9 mouse cellular contexts compared by ENCODE assay signal in genomic region chr15:103133761-103134160, GRCm38 (mm10). TPM values are rescaled to one million over a fixed set of nuclear protein-coding genes. Genes with fewer than 3 reads are reported as not detected.
DNase-seq lines count a peak whose midpoint lies in the region; ATAC-seq lines count a peak whose summit lies in the region.
"Had no signal": no experiment of that assay in that cellular context is flagged by ENCODE, and none has a peak within 500 bp of the region (broad histone marks: within the 10 kb centered on the region; RNA-seq: fewer than 3 reads in every experiment).

No protein-coding gene starts in this region.

- H3K27ac ChIP-seq in embryonic facial prominence, embryonic 12.5 days = no peak overlapping the region
- H3K27ac ChIP-seq in limb, embryonic 11.5 days (replicated peaks; ENCODE audit: low read depth, low read length) = no peak overlapping the region
- H3K27ac ChIP-seq: limb, embryonic 12.5 days had no signal

- H3K4me1 ChIP-seq in embryonic facial prominence, embryonic 12.5 days = peaks cover 14% of the 10 kb centered on the region
- peaks cover 32% of the 10 kb centered on the region for H3K4me1 ChIP-seq in limb, embryonic 11.5 days (ENCODE audit: control insufficient read depth, insufficient read depth, low read length)

- DNase-seq in thymus, postnatal 25 days = peak; percentile 3
- no peak for DNase-seq in thymus, adult 18-20 months
- peak; percentile 57 for DNase-seq in limb, embryonic 11.5 days (ENCODE audit: low spot score)
- peak; percentile 20 for DNase-seq in thymus, postnatal 4 days
- DNase-seq in layer of hippocampus, adult 11-12 months (ENCODE audit: low spot score) = no peak
- DNase-seq in frontal cortex, adult 2 months (ENCODE audit: extremely low spot score in 1 of 2, low spot score in 1 of 2) = no peak

- no peaks in the 10 kb centered on the region for H3K9me3 ChIP-seq in embryonic facial prominence, embryonic 12.5 days
- no peaks in the 10 kb centered on the region for H3K9me3 ChIP-seq in limb, embryonic 11.5 days (ENCODE audit: control insufficient read depth, low read length)
- H3K9me3 ChIP-seq: limb, embryonic 12.5 days had no signal

- H3K4me3 ChIP-seq in embryonic facial prominence, embryonic 12.5 days = no peak overlapping the region
- H3K4me3 ChIP-seq in limb, embryonic 11.5 days (ENCODE audit: low read depth, low read length) = no peak overlapping the region
- H3K4me3 ChIP-seq: limb, embryonic 12.5 days had no signal

- H3K27me3 ChIP-seq in embryonic facial prominence, embryonic 12.5 days = peaks cover 56% of the 10 kb centered on the region
- peaks cover 7% of the 10 kb centered on the region for H3K27me3 ChIP-seq in limb, embryonic 11.5 days (ENCODE audit: control insufficient read depth, insufficient read depth, low read length)

- ATAC-seq in embryonic facial prominence, embryonic 12.5 days (ENCODE audit: insufficient number of reproducible peaks, insufficient read depth, low FRiP score, low TSS enrichment) = peak; percentile 61; the same call in 1 of the 2 replicates
- ATAC-seq in limb, embryonic 11.5 days (ENCODE audit: insufficient number of reproducible peaks, low FRiP score, low TSS enrichment, low read depth) = peak; percentile 50; the same call in 1 of the 2 replicates
- no peak for ATAC-seq in cerebellum, adult (ENCODE audit: insufficient number of reproducible peaks, low FRiP score, low TSS enrichment)

- H3K36me3 ChIP-seq in embryonic facial prominence, embryonic 12.5 days = no peaks in the 10 kb centered on the region
- H3K36me3 ChIP-seq in limb, embryonic 11.5 days (ENCODE audit: control insufficient read depth, insufficient read depth, low read length) = no peaks in the 10 kb centered on the region
- H3K36me3 ChIP-seq: limb, embryonic 12.5 days had no signal

- no peak overlapping the region for H3K9ac ChIP-seq in embryonic facial prominence, embryonic 12.5 days
- H3K9ac ChIP-seq in limb, embryonic 11.5 days (ENCODE audit: low read length) = no peak overlapping the region
- H3K9ac ChIP-seq: limb, embryonic 12.5 days had no signal

- H3K4me2 ChIP-seq in embryonic facial prominence, embryonic 12.5 days (replicated peaks) = no peak overlapping the region
- no peak overlapping the region for H3K4me2 ChIP-seq in limb, embryonic 11.5 days (ENCODE audit: low read depth, severe bottlenecking)
- H3K4me2 ChIP-seq: limb, embryonic 12.5 days had no signal

- 8% methylated on average over 4 of the region's 4 CpGs for WGBS in embryonic facial prominence, embryonic 12.5 days
- WGBS in limb, embryonic 11.5 days = 3% methylated on average over 4 of the region's 4 CpGs

RNA-seq across cellular contexts. Expression of gene Smug1, which starts 33.1 kb away (rescaled TPM):
- polyA plus RNA-seq in embryonic facial prominence, embryonic 12.5 days (2016; fragmentation: Nextera tagmentation; extraction: Ambion mirVana) = 16.6 and 18.8 TPM in 2 replicates
- polyA plus RNA-seq in limb, embryonic 11.5 days (2014; fragmentation: Nextera tagmentation; extraction: Ambion mirVana) = 14.4 and 14.7 TPM in 2 replicates
- polyA plus RNA-seq in frontal cortex, adult 2 months (2012; rRNA removed) = 16.1 and 16.3 TPM in 2 replicates

Comparison
In these comparisons a context has a peak if more than half of its experiments do, and no peak if none do; other contexts are left out.
1. DNase-seq: peak in thymus, postnatal 25 days (single experiment), limb, embryonic 11.5 days (single experiment) and thymus, postnatal 4 days (single experiment); none in thymus, adult 18-20 months (0 of 2), layer of hippocampus, adult 11-12 months (single experiment) and frontal cortex, adult 2 months (0 of 2).